Mouse (Mus musculus) liver, embryonic 14.5 days (tissue): ENCODE measurements around the gene Nrxn3.

Experiments used
- CTCF ChIP-seq: IDR thresholded peaks from 2 replicates; pipeline ENCODE4 v1.5.1; 2016; ENCODE audit warnings: antibody characterized with exemption, low read depth, control low read depth
- EP300 ChIP-seq: IDR thresholded peaks from 2 replicates; pipeline ENCODE4 v1.6.1; 2016; ENCODE audit warnings: antibody characterized with exemption, low read depth

DNA sequence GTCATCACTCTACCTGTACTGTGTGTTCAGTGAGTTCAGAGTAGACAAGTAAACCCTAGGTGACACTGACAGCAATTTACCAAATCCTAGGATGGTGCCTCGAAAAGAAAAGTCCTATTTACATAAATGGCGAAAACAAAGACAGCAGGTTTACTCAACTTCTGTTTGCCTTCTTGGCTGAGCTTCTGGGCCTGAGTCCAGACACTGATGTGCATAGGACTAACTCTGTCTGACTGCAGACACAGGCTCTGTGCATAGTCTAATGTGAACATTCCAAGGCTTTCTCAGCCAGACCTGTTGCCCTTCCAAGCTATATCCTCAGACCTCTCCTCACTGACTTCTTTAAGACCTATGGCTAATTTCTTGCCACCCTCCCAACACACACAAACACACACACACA, 1095.5 kb downstream of the Nrxn3 start:
- TF ChIP-seq EP300 (no peak), CTCF (no peak)
